Mouse (Mus musculus): ENCODE data around the gene Ifna11. TPM values are rescaled to one million over a fixed set of nuclear protein-coding genes. Genes with fewer than 3 reads are reported as not detected.
"Not testable (repeated sequence)": the region's sequence is repeated elsewhere in the genome, so short reads cannot be mapped to it uniquely, and the experiment has no call there.

Gene Ifna11
- polyA plus RNA-seq (2012; rRNA removed), result not detected in 2 replicates

DNA sequence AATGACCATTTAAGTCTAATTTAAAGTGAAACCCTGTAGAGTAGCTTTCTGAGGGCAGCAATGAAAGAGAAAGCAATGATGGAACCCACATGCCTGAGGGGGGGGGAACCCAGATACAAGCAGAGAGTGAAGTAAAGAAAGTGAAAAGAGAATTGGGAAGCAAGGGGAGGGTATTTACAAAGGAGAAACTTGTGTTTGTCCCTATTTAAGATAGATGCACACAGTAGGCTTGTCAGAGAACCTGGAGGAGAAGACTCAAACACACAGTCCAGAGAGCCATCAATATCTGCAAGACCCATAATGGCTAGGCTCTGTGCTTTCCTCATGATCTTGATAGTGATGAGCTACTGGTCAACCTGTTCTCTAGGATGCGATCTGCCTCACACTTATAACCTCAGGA, at the start of gene Ifna11:
TSS of gene Ifna11 (plus strand) at position 301 of the 400 bp plus-strand sequence.
- DNase-seq (ENCODE audit: low read depth), result no peak

GRCm38 (mm10) chr4:88773534-88773933, 46.2 kb upstream of the Ifna11 start, which contains the start of gene Gm13290:
TSS of gene Gm13290 (plus strand) at chr4:88773834.
- not testable (repeated sequence) for DNase-seq (ENCODE audit: low read depth)

GRCm38 (mm10) chr4:88776622-88777021, 43.1 kb upstream of the Ifna11 start, which contains the start of gene Gm13289:
TSS of gene Gm13289 (plus strand) at chr4:88776922.
- DNase-seq (ENCODE audit: low read depth), result not testable (repeated sequence)

GRCm38 (mm10) chr4:88779550-88779949, 40.2 kb upstream of the Ifna11 start, which contains the start of gene Gm13272:
TSS of gene Gm13272 (plus strand) at chr4:88779850.
- DNase-seq (ENCODE audit: low read depth), result not testable (repeated sequence)

DNA sequence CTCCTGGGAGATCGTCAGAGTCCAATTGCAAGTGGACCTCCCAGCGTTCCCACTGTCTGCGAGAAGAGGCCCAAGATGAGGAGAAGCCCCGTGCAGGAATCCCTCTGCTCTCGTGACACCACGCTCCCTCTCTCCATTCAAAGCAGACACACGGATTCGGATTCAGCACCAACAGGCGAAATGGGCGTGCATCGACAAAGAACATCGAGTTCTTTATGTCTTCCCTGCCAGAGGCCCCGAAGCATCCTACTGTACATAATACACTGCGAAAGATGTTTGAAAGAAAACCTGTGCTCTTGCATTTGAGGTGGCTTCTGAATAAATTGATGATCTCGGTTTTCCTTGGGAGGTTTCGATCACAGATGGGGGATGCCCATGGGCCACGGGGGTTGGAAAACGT, 39.4 kb upstream of the Ifna11 start:
- DNase-seq (ENCODE audit: low read depth), result not testable (repeated sequence)

GRCm38 (mm10) chr4:88781831-88782230, 37.9 kb upstream of the Ifna11 start, which contains the start of gene Ifnz:
TSS of gene Ifnz (plus strand) at chr4:88782131.
- DNase-seq (ENCODE audit: low read depth), result not testable (repeated sequence)

- not testable (repeated sequence) for DNase-seq (ENCODE audit: low read depth)
These were observed 37.4 kb upstream of the Ifna11 start for GRCm38 (mm10) chr4:88782335-88782734.

- DNase-seq (ENCODE audit: low read depth), result not testable (repeated sequence)
These were observed 34.4 kb upstream of the Ifna11 start, which contains the start of gene Gm13276 for GRCm38 (mm10) chr4:88785409-88785808. TSS of gene Gm13276 (plus strand) at chr4:88785709.

GRCm38 (mm10) chr4:88788402-88788801, 31.4 kb upstream of the Ifna11 start, which contains the start of gene Gm13277:
TSS of gene Gm13277 (plus strand) at chr4:88788632.
- DNase-seq (ENCODE audit: low read depth), result not testable (repeated sequence)

- not testable (repeated sequence) for DNase-seq (ENCODE audit: low read depth)
These were observed 28.5 kb upstream of the Ifna11 start, which contains the start of gene Gm13278 for GRCm38 (mm10) chr4:88791250-88791649. TSS of gene Gm13278 (plus strand) at chr4:88791550.

DNA sequence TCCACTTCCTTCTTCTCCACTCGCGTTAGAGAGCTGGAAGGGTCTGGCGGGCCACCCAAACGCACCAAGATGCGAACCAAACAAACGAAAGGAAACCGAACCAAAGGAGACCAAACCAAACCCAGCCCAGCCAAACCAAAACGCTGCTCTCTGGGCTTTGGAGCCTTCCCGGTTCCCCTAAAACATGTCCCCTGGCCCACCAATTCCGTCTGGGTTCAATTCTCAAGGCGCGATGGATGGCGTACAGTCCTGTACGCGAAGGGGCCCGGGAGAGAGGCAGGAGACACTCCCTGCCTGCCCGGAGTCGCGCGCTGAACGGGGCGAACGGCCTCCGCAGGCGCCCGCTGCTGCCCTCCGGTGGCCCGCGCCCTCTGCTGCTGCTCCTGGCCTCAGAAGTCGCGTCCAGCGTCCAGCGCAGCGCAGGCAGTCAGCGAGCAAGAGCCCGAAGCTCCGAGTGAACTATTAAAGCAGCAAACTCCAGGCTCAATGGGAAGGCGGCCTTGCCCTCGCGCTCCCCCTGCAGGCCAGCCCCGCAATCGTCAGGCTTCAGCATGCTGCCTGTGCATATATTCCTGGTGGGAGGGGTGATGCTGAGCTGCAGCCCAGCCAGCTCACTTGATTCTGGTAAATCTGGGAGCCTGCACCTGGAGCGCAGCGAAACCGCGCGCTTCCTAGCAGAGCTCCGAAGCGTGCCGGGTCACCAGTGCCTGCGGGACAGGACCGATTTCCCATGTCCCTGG, 25.7 kb upstream of the Ifna11 start, which contains the start of gene Gm13275:
TSS of gene Gm13275 (plus strand) at position 552 of the 740 bp plus-strand sequence.
- DNase-seq (ENCODE audit: low read depth), result not testable (repeated sequence)

DNA sequence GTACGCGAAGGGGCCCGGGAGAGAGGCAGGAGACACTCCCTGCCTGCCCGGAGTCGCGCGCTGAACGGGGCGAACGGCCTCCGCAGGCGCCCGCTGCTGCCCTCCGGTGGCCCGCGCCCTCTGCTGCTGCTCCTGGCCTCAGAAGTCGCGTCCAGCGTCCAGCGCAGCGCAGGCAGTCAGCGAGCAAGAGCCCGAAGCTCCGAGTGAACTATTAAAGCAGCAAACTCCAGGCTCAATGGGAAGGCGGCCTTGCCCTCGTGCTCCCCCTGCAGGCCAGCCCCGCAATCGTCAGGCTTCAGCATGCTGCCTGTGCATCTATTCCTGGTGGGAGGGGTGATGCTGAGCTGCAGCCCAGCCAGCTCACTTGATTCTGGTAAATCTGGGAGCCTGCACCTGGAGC, 22.7 kb upstream of the Ifna11 start, which contains the start of gene Gm13279:
TSS of gene Gm13279 (plus strand) at position 301 of the 400 bp plus-strand sequence.
- DNase-seq (ENCODE audit: low read depth), result not testable (repeated sequence)

DNA sequence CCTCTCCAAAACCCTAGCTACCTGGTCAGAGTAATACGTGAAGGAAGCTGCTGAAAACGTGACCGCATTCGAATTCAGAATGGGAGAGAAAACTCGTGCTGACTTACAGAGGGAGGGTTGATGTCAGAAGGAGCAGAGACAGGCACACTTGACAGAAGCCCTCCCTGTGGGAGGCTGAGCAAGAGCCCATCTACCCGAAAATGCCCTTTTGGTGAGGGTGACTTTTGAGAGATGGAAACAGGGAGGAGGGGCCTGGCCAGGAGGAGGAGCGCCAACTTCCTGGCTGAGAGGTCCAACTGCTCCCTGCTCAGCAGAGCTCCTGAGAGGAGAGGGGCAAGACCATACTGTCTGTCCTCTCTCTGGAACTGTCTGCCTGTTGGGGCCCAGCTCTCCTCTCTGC, 20.4 kb upstream of the Ifna11 start, which contains the start of gene Gm13285:
TSS of gene Gm13285 (plus strand) at position 301 of the 400 bp plus-strand sequence.
- DNase-seq (ENCODE audit: low read depth), result not testable (repeated sequence)

DNA sequence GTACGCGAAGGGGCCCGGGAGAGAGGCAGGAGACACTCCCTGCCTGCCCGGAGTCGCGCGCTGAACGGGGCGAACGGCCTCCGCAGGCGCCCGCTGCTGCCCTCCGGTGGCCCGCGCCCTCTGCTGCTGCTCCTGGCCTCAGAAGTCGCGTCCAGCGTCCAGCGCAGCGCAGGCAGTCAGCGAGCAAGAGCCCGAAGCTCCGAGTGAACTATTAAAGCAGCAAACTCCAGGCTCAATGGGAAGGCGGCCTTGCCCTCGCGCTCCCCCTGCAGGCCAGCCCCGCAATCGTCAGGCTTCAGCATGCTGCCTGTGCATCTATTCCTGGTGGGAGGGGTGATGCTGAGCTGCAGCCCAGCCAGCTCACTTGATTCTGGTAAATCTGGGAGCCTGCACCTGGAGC, 16.8 kb upstream of the Ifna11 start, which contains the start of gene Gm13287:
TSS of gene Gm13287 (plus strand) at position 301 of the 400 bp plus-strand sequence.
- not testable (repeated sequence) for DNase-seq (ENCODE audit: low read depth)

- DNase-seq (ENCODE audit: low read depth), result not testable (repeated sequence)
These were observed 14.5 kb upstream of the Ifna11 start, which contains the start of gene Gm13288 for GRCm38 (mm10) chr4:88805231-88805630. TSS of gene Gm13288 (plus strand) at chr4:88805531.

GRCm38 (mm10) chr4:88805761-88806160, 14.0 kb upstream of the Ifna11 start:
- DNase-seq (ENCODE audit: low read depth), result not testable (repeated sequence)

GRCm38 (mm10) chr4:88815928-88816327, 3.8 kb upstream of the Ifna11 start, which contains the start of gene Ifna7:
TSS of gene Ifna7 (plus strand) at chr4:88816228.
- no peak for DNase-seq (ENCODE audit: low read depth)

DNA sequence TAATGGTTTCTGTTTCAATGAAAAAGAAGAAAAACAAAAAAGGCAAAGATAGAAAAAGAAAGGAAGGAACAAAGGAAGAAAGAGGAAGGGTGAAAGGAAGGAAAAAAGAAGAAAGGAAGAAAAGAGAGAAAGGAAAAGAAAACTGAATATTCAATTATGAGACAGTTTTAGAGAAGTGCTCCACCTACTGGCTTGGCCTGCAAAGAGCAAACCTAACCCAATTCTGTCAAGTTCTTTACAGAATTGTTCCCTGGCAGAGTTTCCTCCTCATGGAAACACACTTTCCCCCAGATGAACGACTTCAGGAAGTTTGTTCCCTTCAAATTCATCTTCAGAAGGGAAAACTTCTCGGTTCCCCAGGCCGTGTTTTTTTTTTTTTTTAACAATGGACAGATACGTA, 3.2 kb downstream of the Ifna11 start:
- no peak for DNase-seq (ENCODE audit: low read depth)

DNA sequence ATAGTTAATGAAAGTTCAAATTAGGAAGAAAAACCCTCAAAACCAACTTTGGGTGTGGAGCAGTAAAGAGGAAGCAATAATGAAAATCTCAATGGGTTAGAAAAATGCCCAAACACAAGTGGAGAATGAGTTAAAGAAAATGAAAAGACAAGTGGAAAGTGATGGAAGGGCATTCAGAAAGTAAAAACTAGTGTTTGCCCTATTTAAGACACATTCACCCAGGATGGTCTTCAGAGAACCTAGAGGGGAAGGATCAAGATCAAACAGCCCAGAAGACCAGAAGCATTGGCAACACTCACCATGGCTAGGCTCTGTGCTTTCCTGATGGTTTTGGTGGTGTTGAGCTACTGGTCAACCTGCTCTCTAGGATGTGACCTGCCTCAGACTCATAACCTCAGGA, 7.4 kb downstream of the Ifna11 start, which contains the start of gene Ifna6:
TSS of gene Ifna6 (plus strand) at position 301 of the 400 bp plus-strand sequence.
- not testable (repeated sequence) for DNase-seq (ENCODE audit: low read depth)

GRCm38 (mm10) chr4:88830523-88830922, 10.8 kb downstream of the Ifna11 start:
- no peak for DNase-seq (ENCODE audit: low read depth)

GRCm38 (mm10) chr4:88835225-88835624, 15.5 kb downstream of the Ifna11 start, which contains the start of gene Ifna5:
TSS of gene Ifna5 (plus strand) at chr4:88835525.
- DNase-seq (ENCODE audit: low read depth), result not testable (repeated sequence)

DNA sequence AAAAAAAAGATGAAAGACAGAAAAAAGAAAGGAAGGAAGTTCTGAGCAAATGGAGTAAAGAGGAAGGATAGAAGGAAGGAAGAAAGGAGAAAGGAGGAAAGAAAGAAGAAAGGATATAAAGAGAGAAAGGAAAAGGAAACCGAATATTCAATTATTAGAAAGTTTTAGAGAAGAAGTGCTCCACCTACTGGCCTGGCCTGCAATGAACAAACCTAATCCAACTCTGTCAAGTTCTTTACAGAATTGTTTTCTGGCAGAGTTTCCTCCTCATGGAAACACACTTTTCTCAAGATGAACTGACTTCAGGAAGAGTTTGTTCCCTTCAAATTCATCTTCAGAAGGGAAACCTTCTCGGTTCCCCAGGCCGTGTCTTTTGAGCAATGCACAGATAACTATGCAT, 19.1 kb downstream of the Ifna11 start:
- DNase-seq (ENCODE audit: low read depth), result no peak
